Mouse (Mus musculus): ENCODE measurements around the gene 4930415O20Rik. TPM values are rescaled to one million over a fixed set of nuclear protein-coding genes. Genes with fewer than 3 reads are reported as not detected.

The 4930415O20Rik gene
- polyA plus RNA-seq, 1 experiment from 2014 or later: not detected

DNA sequence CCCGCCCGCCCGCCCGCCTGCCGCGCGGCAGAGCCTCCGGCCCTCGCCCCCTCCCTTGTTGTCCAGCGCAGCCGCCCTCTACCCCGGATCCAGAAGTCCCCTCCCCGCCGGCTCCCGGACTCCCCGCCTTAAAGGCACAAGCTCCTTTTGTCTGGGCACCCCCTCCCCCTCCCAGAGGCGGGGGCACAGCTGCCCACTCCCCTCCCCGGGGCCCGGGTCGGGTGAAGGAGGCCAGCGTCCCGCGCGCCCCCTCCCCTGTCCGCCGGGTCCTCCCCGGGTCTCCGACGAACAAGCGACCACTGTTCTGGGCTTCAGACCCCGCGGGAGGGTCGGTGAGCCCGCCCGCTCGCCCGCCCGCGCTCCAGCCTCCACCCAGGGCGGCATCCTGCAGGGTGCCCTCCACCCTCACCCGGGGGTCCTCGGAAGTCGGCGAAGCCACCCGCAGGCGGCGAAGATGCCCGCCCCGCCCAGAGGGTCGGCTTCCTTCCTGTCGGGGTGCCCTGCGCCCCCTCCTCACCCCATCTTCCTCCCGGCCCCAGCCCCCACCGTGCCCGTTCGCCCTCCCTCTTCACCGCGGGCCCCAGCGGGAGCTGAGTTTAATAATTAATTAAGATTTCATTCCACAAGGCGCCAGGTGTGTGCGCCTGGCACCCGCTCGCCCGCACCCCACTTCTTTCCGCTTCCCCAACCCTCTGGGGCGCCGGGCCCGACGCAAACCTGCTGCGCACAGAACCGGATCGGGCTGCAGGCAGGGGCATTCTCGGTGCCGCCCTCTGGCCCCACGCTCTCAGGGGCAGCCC, 38.7 kb downstream of the 4930415O20Rik start, which contains the start of gene Adcy6:
Gene Adcy6 (minus strand): TSS at position 746 of the 800 bp plus-strand sequence.
- Histone ChIP-seq H3K4me2 (peak within 1 kb of the TSS; percentile 92), H3K9ac (peak within 1 kb of the TSS; percentile 82), H3K4me1 (peaks cover 40% of the 10 kb centered on the region), H3K27ac (peak within 1 kb of the TSS; percentile 89), H3K4me3 (peak within 1 kb of the TSS; percentile 81), H3K36me3 (peaks cover 10% of the 10 kb centered on the region), H3K27me3 (no peaks in the 10 kb centered on the region), H3K9me3 (no peaks in the 10 kb centered on the region)
- peak; percentile 82 for ATAC-seq (ENCODE audit: insufficient number of reproducible peaks, low FRiP score, low TSS enrichment, low read depth)
- WGBS: 1% methylated on average over 57 of the region's 75 CpGs

DNA sequence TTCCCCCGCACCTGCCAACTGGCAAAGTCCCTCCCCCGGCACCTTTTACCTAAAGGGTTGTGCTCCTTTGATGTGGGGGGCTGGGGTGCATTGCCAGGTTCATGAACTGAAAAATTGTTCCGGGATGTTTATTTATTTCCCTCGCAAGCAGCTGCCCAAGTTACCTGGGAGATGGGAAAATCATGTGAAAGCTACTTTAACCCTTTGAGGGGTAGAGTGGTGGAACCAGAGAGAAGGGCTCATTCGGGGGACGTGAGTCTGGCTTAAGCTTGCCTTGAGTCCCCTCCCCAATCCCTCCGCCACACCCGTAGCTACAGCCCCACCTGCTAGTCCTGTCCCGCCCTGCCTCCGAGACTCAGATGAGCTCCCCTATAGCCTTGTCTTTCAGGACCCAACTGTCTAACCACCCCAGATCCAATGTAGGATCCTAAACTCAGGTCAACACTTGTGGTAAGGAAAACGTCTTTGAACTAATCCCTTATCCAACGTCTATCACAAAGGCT, 39.4 kb downstream of the 4930415O20Rik start:
- WGBS: 3% methylated on average over 12 of the region's 12 CpGs
- H3K4me1 ChIP-seq: peaks cover 46% of the 10 kb centered on the region
- no peak for ATAC-seq (ENCODE audit: insufficient number of reproducible peaks, low FRiP score, low TSS enrichment, low read depth)

DNA sequence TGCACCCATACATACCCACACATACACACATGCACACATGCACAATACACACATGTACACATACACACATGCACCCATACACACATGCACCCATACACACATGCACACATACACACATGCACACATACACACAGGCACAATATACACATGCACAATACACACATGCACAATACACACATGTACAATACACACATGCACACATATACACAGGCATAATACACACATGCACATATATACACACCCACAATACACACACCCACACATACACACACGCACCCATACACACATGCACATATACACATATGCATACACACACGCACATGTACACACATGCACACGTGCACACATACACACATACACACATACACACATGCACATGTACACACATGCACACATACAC, 41.4 kb downstream of the 4930415O20Rik start:
- Histone ChIP-seq H3K4me2 (no peak overlapping the region), H3K4me3 (no peak overlapping the region), H3K9me3 (no peaks in the 10 kb centered on the region), H3K27ac (no peak overlapping the region), H3K27me3 (no peaks in the 10 kb centered on the region), H3K4me1 (peaks cover 42% of the 10 kb centered on the region), H3K9ac (no peak overlapping the region), H3K36me3 (no peaks in the 10 kb centered on the region)
- WGBS: 95% methylated on average over 3 of the region's 3 CpGs
- no peak for ATAC-seq (ENCODE audit: insufficient number of reproducible peaks, low FRiP score, low TSS enrichment, low read depth)

More for the DNA sequence above, 39.4 kb downstream of the 4930415O20Rik start:
- Histone ChIP-seq H3K27me3 (no peaks in the 10 kb centered on the region), H3K4me3 (peak overlapping the region; percentile 81), H3K9ac (peak overlapping the region; percentile 82), H3K36me3 (peaks cover 4% of the 10 kb centered on the region; the same call in 1 of the 2 replicates), H3K9me3 (no peaks in the 10 kb centered on the region), H3K27ac (peak overlapping the region; percentile 89), H3K4me2 (peak overlapping the region; percentile 92)

DNA sequence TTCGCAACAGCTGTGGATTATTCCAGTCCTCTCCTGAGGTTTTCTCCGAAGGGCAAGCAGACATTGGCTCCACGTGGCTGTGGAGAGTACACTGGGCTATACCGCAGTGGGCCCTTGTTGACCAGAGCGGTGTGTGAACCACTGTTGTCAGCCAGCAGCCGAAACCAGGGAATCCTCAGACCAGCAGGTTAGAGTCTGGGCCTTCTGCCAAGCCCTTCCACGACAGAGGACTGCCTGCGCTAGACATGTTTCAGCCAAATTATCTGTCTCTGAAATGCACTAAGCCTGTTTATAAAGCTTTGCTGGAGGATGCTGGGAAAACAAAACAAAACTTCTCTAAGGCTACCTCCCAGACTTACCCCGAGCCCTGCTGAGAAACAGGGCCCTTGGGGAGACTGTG, 43.7 kb downstream of the 4930415O20Rik start:
- no peak overlapping the region for H3K9ac ChIP-seq
- peaks cover 32% of the 10 kb centered on the region for H3K4me1 ChIP-seq
- no peaks in the 10 kb centered on the region for H3K9me3 ChIP-seq
- WGBS: 22% methylated on average over 9 of the region's 9 CpGs
- no peak overlapping the region for H3K4me2 ChIP-seq
- ATAC-seq (ENCODE audit: insufficient number of reproducible peaks, low FRiP score, low TSS enrichment, low read depth): no peak; the same call in 1 of the 2 replicates
- no peaks in the 10 kb centered on the region for H3K36me3 ChIP-seq
- no peak overlapping the region for H3K4me3 ChIP-seq
- no peaks in the 10 kb centered on the region for H3K27me3 ChIP-seq
- peak overlapping the region; percentile 8; the same call in 1 of the 2 replicates for H3K27ac ChIP-seq

DNA sequence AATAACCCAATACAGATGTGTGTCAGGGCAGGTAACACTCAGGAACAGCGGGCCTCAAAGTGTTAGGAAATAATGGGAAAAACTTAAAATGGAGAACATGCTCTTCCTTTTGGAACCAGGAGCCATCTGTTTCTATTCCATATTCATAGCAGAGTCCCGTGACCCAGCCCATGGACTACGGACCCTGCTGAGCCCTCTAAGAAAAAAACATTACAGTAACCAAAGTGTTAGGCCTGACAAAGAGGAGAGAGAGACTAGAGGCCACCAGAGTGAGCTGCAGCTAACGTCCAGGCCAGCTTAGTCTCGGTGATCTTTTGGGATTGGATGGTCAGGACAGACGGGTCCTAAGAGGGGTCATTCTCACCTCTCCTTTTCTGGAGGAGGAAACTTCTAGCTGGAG, 44.2 kb downstream of the 4930415O20Rik start:
- WGBS: 32% methylated on average over 6 of the region's 6 CpGs
- Histone ChIP-seq H3K27ac (0 out of 2 replicates have a peak overlapping the region, but pooled peaks have one; percentile 8), H3K27me3 (no peaks in the 10 kb centered on the region), H3K4me1 (peaks cover 30% of the 10 kb centered on the region), H3K36me3 (no peaks in the 10 kb centered on the region), H3K9me3 (no peaks in the 10 kb centered on the region), H3K4me2 (no peak overlapping the region), H3K4me3 (no peak overlapping the region), H3K9ac (no peak overlapping the region)
- no peak for ATAC-seq (ENCODE audit: insufficient number of reproducible peaks, low FRiP score, low TSS enrichment, low read depth)

DNA sequence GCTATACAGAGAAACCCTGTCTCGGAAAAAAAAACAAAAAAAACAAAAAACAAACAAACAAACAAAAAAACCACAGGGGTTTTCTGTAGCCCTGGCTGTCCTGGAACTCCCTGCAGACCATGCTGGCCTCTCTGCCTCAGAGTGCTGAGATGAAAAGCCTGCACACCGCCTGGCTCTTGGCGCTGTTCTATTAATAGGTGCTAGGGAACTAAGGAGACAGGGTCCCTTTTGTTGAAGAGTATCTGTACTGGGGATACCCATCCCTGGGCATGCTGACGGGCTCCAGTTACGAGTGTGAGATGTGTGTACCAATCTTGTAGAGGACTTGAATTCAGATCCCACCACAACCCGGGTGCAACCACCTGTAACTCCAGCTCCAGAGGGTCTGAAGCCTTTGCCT, 44.9 kb downstream of the 4930415O20Rik start:
- Histone ChIP-seq H3K4me3 (no peak overlapping the region), H3K36me3 (no peaks in the 10 kb centered on the region), H3K9ac (no peak overlapping the region), H3K4me1 (peaks cover 23% of the 10 kb centered on the region), H3K9me3 (no peaks in the 10 kb centered on the region), H3K27ac (no peak overlapping the region), H3K27me3 (no peaks in the 10 kb centered on the region), H3K4me2 (no peak overlapping the region)
- no peak for ATAC-seq (ENCODE audit: insufficient number of reproducible peaks, low FRiP score, low TSS enrichment, low read depth)
- 71% methylated on average over 6 of the region's 6 CpGs for WGBS

DNA sequence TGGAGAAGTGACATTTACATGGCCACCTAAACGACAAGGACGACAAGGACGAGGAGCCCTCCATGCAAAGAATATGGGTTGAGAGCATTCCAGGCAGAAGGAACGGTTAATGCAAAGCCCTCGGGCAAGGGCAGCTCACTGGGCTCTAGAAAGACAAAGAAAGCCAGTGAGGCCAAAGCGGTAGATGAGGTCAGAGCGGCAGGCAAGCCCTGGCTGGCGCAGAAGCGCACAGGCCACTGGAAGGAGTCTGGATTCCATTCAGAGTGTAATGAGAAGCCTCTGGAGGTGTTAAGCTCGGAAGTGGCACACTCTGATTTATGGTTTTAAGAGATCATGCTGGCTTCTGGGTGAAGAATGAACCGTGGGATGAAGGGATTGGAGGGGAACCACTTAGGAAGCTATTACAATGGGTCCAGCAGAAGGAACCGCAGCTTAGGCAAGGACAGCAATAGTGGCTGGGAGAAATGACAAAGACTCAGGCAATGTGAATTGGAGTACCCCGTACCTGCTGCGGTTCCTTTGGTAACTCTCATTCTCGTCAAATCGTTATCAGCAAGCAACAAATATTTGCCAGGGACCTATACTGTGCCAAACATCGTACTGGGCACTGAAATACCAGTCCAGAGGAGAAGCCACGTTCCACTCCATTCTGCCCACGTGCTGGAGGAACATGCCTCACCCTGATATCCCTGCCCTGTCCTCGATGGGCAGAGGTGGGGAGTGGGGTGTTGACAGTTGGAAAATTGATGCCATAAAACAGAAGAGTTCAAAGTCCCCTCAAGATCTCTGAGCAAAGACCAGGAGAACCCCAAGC, 45.8 kb downstream of the 4930415O20Rik start:
- no peak for ATAC-seq (ENCODE audit: insufficient number of reproducible peaks, low FRiP score, low TSS enrichment, low read depth)
- Histone ChIP-seq H3K9ac (no peak overlapping the region), H3K4me2 (0 out of 2 replicates have a peak overlapping the region, but pooled peaks have one; percentile 24), H3K36me3 (no peaks in the 10 kb centered on the region), H3K27me3 (no peaks in the 10 kb centered on the region), H3K9me3 (no peaks in the 10 kb centered on the region), H3K4me3 (no peak overlapping the region), H3K4me1 (peaks cover 23% of the 10 kb centered on the region), H3K27ac (no peak overlapping the region)
- WGBS: 27% methylated on average over 20 of the region's 20 CpGs

DNA sequence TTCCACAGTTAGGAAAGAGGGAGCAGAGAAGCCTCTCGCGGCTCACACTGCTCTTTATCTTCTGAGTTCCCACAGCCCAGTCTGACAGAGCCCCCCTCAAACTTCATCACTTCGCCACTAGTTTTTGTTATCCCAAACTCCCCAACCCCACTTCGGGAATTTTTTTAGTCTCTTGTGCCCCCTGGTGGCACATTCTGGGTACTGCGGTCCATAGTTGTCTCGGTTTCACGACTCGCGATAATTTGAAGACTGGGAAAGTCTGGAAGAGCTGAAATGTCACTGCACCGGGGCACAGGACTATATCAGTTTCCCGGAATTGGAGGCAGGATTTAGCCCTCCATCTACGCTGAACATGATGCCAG, 46.4 kb downstream of the 4930415O20Rik start:
- H3K27ac ChIP-seq: no peak overlapping the region
- H3K36me3 ChIP-seq: no peaks in the 10 kb centered on the region
- H3K9me3 ChIP-seq: no peaks in the 10 kb centered on the region
- under 1% methylated on average over 12 of the region's 12 CpGs for WGBS
- no peak overlapping the region for H3K9ac ChIP-seq
- no peak for ATAC-seq (ENCODE audit: insufficient number of reproducible peaks, low FRiP score, low TSS enrichment, low read depth)
- no peaks in the 10 kb centered on the region for H3K27me3 ChIP-seq
- no peak overlapping the region for H3K4me3 ChIP-seq
- peaks cover 23% of the 10 kb centered on the region for H3K4me1 ChIP-seq
- 0 out of 2 replicates have a peak overlapping the region, but pooled peaks have one; percentile 24 for H3K4me2 ChIP-seq

DNA sequence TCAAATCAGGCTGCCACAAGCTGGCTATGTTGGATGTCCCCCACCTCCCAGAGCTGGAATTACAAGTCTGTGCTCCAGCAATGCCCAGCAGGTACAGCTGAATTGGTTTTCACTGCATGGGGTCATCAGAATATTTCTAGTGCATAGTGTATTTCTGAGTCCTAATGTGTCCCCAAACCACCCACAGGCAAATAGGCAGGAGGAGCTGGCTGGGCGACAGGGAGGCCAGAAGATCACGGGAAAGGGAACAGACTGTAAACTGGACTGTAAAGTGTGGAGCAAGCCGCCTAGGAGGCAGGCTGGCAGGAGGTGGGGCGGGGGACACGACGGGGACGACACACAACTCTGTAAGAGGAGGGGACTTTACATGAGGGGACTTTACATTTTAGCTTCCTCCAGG, 51.4 kb downstream of the 4930415O20Rik start:
- Histone ChIP-seq H3K9ac (no peak overlapping the region), H3K4me3 (no peak overlapping the region), H3K4me2 (no peak overlapping the region), H3K36me3 (no peaks in the 10 kb centered on the region), H3K27me3 (no peaks in the 10 kb centered on the region), H3K9me3 (no peaks in the 10 kb centered on the region), H3K27ac (no peak overlapping the region), H3K4me1 (peaks cover 6% of the 10 kb centered on the region; the same call in 1 of the 2 replicates)
- 5% methylated on average over 7 of the region's 7 CpGs for WGBS
- ATAC-seq (ENCODE audit: insufficient number of reproducible peaks, low FRiP score, low TSS enrichment, low read depth): no peak

DNA sequence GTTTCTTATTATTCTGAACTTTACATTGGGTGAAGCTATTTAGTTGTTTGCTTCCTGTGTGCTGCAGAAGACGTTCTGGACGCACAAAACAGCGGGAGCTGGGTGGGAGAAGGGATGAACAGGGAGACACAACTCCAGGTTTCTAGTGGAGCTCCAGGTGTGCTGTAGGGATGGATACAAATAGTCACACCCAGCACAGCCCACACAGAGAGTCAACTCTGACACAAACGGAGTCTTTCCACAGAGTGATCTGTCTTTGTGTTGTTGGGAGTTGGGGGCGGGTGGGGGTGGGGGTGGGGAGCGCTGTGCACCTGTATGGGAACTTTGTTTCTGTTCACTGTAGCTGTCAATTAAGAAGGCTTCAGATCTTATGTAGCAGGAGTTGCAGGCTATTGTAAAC, 51.9 kb downstream of the 4930415O20Rik start:
- WGBS: 22% methylated on average over 6 of the region's 6 CpGs
- no peaks in the 10 kb centered on the region for H3K9me3 ChIP-seq
- H3K4me2 ChIP-seq: no peak overlapping the region
- no peak overlapping the region for H3K9ac ChIP-seq
- H3K27ac ChIP-seq: no peak overlapping the region
- no peaks in the 10 kb centered on the region for H3K36me3 ChIP-seq
- ATAC-seq (ENCODE audit: insufficient number of reproducible peaks, low FRiP score, low TSS enrichment, low read depth): no peak
- H3K4me1 ChIP-seq: peaks cover 6% of the 10 kb centered on the region; the same call in 1 of the 2 replicates
- H3K27me3 ChIP-seq: no peaks in the 10 kb centered on the region
- no peak overlapping the region for H3K4me3 ChIP-seq

DNA sequence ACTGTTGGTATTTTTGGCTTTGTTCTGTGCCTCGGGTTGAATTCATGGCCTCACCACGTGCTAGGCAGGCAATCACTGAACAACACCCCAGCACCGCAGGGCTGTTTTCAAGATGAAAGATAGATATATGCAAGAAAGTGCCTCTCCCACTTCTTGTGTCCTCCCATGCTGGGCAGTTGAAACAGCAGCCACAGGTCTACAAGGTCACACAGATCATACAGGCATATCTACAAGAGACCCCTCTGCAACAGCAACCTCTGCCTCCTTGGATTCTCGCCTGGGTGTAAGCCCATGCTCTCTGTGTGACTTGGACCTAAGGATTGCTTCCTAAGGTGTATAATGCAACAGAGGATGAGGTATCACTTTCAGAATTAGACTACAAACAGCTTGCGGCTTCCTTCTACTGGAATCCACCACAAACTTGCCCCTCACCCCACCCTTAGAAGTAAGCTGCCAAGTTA, 52.6 kb downstream of the 4930415O20Rik start:
- Histone ChIP-seq H3K27ac (no peak overlapping the region), H3K36me3 (no peaks in the 10 kb centered on the region), H3K27me3 (no peaks in the 10 kb centered on the region), H3K9me3 (no peaks in the 10 kb centered on the region), H3K4me2 (no peak overlapping the region), H3K4me3 (no peak overlapping the region), H3K9ac (no peak overlapping the region), H3K4me1 (peaks cover 10% of the 10 kb centered on the region)
- WGBS: 49% methylated on average over 5 of the region's 5 CpGs
- no peak for ATAC-seq (ENCODE audit: insufficient number of reproducible peaks, low FRiP score, low TSS enrichment, low read depth)
